Mouse (Mus musculus): ENCODE measurements around the gene Ndufaf3. TPM values are rescaled to one million over a fixed set of nuclear protein-coding genes. Genes with fewer than 3 reads are reported as not detected.
"Not testable (repeated sequence)": the region's sequence is repeated elsewhere in the genome, so short reads cannot be mapped to it uniquely, and the experiment has no call there.

Ndufaf3 gene
- polyA plus RNA-seq (2015; fragmentation: Nextera tagmentation; extraction: Ambion mirVana) = 47.9 and 53.4 TPM in 2 replicates

- peak within 1 kb of the TSS; percentile 69 for H3K4me3 ChIP-seq (ENCODE audit: low read depth, low read length)
- peak within 1 kb of the TSS; percentile 72 for H3K9ac ChIP-seq (ENCODE audit: low read depth, low read length)
- H3K27ac ChIP-seq (ENCODE audit: low read depth, low read length) = peak within 1 kb of the TSS; percentile 91
- under 1% methylated on average over 69 of the region's 73 CpGs for WGBS
- H3K4me1 ChIP-seq (replicated peaks; ENCODE audit: control insufficient read depth, insufficient read depth, low read length) = peaks cover 12% of the 10 kb centered on the region; the same call in 1 of the 2 replicates
- H3K9me3 ChIP-seq (ENCODE audit: control insufficient read depth) = no peaks in the 10 kb centered on the region
- no peaks in the 10 kb centered on the region for H3K27me3 ChIP-seq (replicated peaks; ENCODE audit: control insufficient read depth, insufficient read depth, low read length)
- peak; percentile 97 for TF ChIP-seq CTCF (IDR thresholded peaks at IDR 0.05; ENCODE audit: low read depth)
- peaks cover 28% of the 10 kb centered on the region for H3K36me3 ChIP-seq (ENCODE audit: control insufficient read depth, insufficient read depth)
- H3K4me2 ChIP-seq (replicated peaks; ENCODE audit: low read depth) = peak within 1 kb of the TSS; percentile 98
- peak; percentile 83 for ATAC-seq
These were observed at the start of gene Ndufaf3 for GRCm38 (mm10) chr9:108566815-108567776. Ndufaf3 (minus strand) TSS chr9:108567434.

- H3K9me3 ChIP-seq (ENCODE audit: control insufficient read depth) = no peaks in the 10 kb centered on the region
- ATAC-seq = no peak
- no peaks in the 10 kb centered on the region for H3K4me1 ChIP-seq (replicated peaks; ENCODE audit: control insufficient read depth, insufficient read depth, low read length)
- no peaks in the 10 kb centered on the region for H3K27me3 ChIP-seq (replicated peaks; ENCODE audit: control insufficient read depth, insufficient read depth, low read length)
- H3K36me3 ChIP-seq (ENCODE audit: control insufficient read depth, insufficient read depth) = peaks cover 78% of the 10 kb centered on the region
- no peak for TF ChIP-seq CTCF (IDR thresholded peaks at IDR 0.05; ENCODE audit: low read depth)
- H3K9ac ChIP-seq (ENCODE audit: low read depth, low read length) = no peak overlapping the region
- H3K27ac ChIP-seq (ENCODE audit: low read depth, low read length) = no peak overlapping the region
- H3K4me3 ChIP-seq (ENCODE audit: low read depth, low read length) = no peak overlapping the region
- 96% methylated on average over 10 of the region's 10 CpGs for WGBS
- H3K4me2 ChIP-seq (replicated peaks; ENCODE audit: low read depth) = no peak overlapping the region
These were observed 44.3 kb upstream of the Ndufaf3 start for GRCm38 (mm10) chr9:108611488-108611887.

GRCm38 (mm10) chr9:108608889-108609288 lies 41.7 kb upstream of the Ndufaf3 start:
- peaks cover 91% of the 10 kb centered on the region for H3K36me3 ChIP-seq (ENCODE audit: control insufficient read depth, insufficient read depth)
- ATAC-seq = peak; percentile 65
- WGBS = 51% methylated on average over 4 of the region's 4 CpGs

GRCm38 (mm10) chr9:108607929-108608328 lies 40.7 kb upstream of the Ndufaf3 start:
- H3K4me1 ChIP-seq (replicated peaks; ENCODE audit: control insufficient read depth, insufficient read depth, low read length); H3K27ac ChIP-seq (ENCODE audit: low read depth, low read length); H3K9me3 ChIP-seq (ENCODE audit: control insufficient read depth); H3K4me3 ChIP-seq (ENCODE audit: low read depth, low read length); ATAC-seq; H3K27me3 ChIP-seq (replicated peaks; ENCODE audit: control insufficient read depth, insufficient read depth, low read length); H3K9ac ChIP-seq (ENCODE audit: low read depth, low read length); H3K4me2 ChIP-seq (replicated peaks; ENCODE audit: low read depth): not testable (repeated sequence)
- WGBS = 42% methylated on average over 5 of the region's 5 CpGs
- H3K36me3 ChIP-seq (ENCODE audit: control insufficient read depth, insufficient read depth) = peaks cover 92% of the 10 kb centered on the region

More at GRCm38 (mm10) chr9:108608889-108609288, 41.7 kb upstream of the Ndufaf3 start:
- H3K4me2 ChIP-seq (replicated peaks; ENCODE audit: low read depth) = no peak overlapping the region
- no peaks in the 10 kb centered on the region for H3K9me3 ChIP-seq (ENCODE audit: control insufficient read depth)
- TF ChIP-seq CTCF (IDR thresholded peaks at IDR 0.05; ENCODE audit: low read depth) = no peak
- no peak overlapping the region for H3K27ac ChIP-seq (ENCODE audit: low read depth, low read length)
- H3K4me1 ChIP-seq (replicated peaks; ENCODE audit: control insufficient read depth, insufficient read depth, low read length) = no peaks in the 10 kb centered on the region
- no peak overlapping the region for H3K9ac ChIP-seq (ENCODE audit: low read depth, low read length)
- no peak overlapping the region for H3K4me3 ChIP-seq (ENCODE audit: low read depth, low read length)
- H3K27me3 ChIP-seq (replicated peaks; ENCODE audit: control insufficient read depth, insufficient read depth, low read length) = no peaks in the 10 kb centered on the region

- H3K9me3 ChIP-seq (ENCODE audit: control insufficient read depth) = no peaks in the 10 kb centered on the region
- no peak overlapping the region for H3K4me3 ChIP-seq (ENCODE audit: low read depth, low read length)
- no peak overlapping the region for H3K4me2 ChIP-seq (replicated peaks; ENCODE audit: low read depth)
- no peak for TF ChIP-seq CTCF (IDR thresholded peaks at IDR 0.05; ENCODE audit: low read depth)
- WGBS = 41% methylated on average over 4 of the region's 4 CpGs
- no peak overlapping the region for H3K9ac ChIP-seq (ENCODE audit: low read depth, low read length)
- no peak for ATAC-seq
- H3K27ac ChIP-seq (ENCODE audit: low read depth, low read length) = no peak overlapping the region
- H3K27me3 ChIP-seq (replicated peaks; ENCODE audit: control insufficient read depth, insufficient read depth, low read length) = no peaks in the 10 kb centered on the region
- peaks cover 44% of the 10 kb centered on the region for H3K36me3 ChIP-seq (ENCODE audit: control insufficient read depth, insufficient read depth)
- no peaks in the 10 kb centered on the region for H3K4me1 ChIP-seq (replicated peaks; ENCODE audit: control insufficient read depth, insufficient read depth, low read length)
These were observed 34.8 kb upstream of the Ndufaf3 start for GRCm38 (mm10) chr9:108601986-108602385.

GRCm38 (mm10) chr9:108600011-108600410 lies 32.8 kb upstream of the Ndufaf3 start:
- 39% methylated on average over 2 of the region's 2 CpGs for WGBS
- no peaks in the 10 kb centered on the region for H3K4me1 ChIP-seq (replicated peaks; ENCODE audit: control insufficient read depth, insufficient read depth, low read length)
- H3K4me2 ChIP-seq (replicated peaks; ENCODE audit: low read depth) = no peak overlapping the region
- peaks cover 26% of the 10 kb centered on the region for H3K36me3 ChIP-seq (ENCODE audit: control insufficient read depth, insufficient read depth)
- no peak overlapping the region for H3K9ac ChIP-seq (ENCODE audit: low read depth, low read length)
- no peak overlapping the region for H3K27ac ChIP-seq (ENCODE audit: low read depth, low read length)
- no peak overlapping the region for H3K4me3 ChIP-seq (ENCODE audit: low read depth, low read length)
- no peaks in the 10 kb centered on the region for H3K9me3 ChIP-seq (ENCODE audit: control insufficient read depth)
- H3K27me3 ChIP-seq (replicated peaks; ENCODE audit: control insufficient read depth, insufficient read depth, low read length) = no peaks in the 10 kb centered on the region
- TF ChIP-seq CTCF (IDR thresholded peaks at IDR 0.05; ENCODE audit: low read depth) = no peak
- no peak for ATAC-seq
